Mouse (Mus musculus) spleen, adult 2 months (tissue): ENCODE results near the gene Cd300lf.

Experiments
- CTCF ChIP-seq: fragments of 200-500 bp; IDR thresholded peaks from 2 replicates; pipeline ENCODE4 v1.5.1; 2011; ENCODE audit warnings: mild to moderate bottlenecking, inconsistent platforms; ENCODE audit not compliant: insufficient read depth, insufficient read length, insufficient replicate concordance; ENCODE audit errors: extremely low read depth
- POLR2A ChIP-seq: fragments of 200-500 bp; IDR thresholded peaks from 2 replicates; pipeline ENCODE4 v1.6.1; 2011; ENCODE audit warnings: low read depth, low read length, inconsistent platforms

- TF ChIP-seq CTCF: no peak
- no peak for TF ChIP-seq POLR2A
These were observed 23.5 kb downstream of the Cd300lf start for GRCm38 (mm10) chr11:115110271-115110670.
